Mouse (Mus musculus) liver, adult 2 months (tissue): ENCODE measurements at regions not wholly inside any gene's neighbourhood (a gene's known extent, or its start where the extent isn't known, plus 50 kb on each side); places are given as distances from the start of the nearest gene placed in this dataset.

Experiments used
- DNase-seq: peaks from one replicate; pipeline ENCODE4 v3.0.0-alpha.2; 2011; ENCODE audit warnings: low read depth, low spot score; ENCODE audit errors: extremely low read depth
- H3K27ac ChIP-seq: fragments of 200-500 bp; replicated peaks from 2 replicates; pipeline ENCODE4 v1.5.1; 2012; ENCODE audit warnings: low read depth, mild to moderate bottlenecking, control low read depth, inconsistent platforms, low read length; ENCODE audit not compliant: insufficient read depth
- H3K27me3 ChIP-seq: fragments of 200-500 bp; 2 replicates; pipeline ENCODE4 v1.6.1; 2012; ENCODE audit warnings: mild to moderate bottlenecking, moderate library complexity, low read length, inconsistent platforms; ENCODE audit not compliant: control insufficient read depth, insufficient read depth
- H3K36me3 ChIP-seq: fragments of 200-500 bp; 2 replicates; pipeline ENCODE4 v1.6.1; 2012; ENCODE audit warnings: low read length, inconsistent platforms; ENCODE audit not compliant: control insufficient read depth, insufficient read depth
- H3K4me1 ChIP-seq: fragments of 200-500 bp; 2 replicates; pipeline ENCODE4 v1.6.1; 2011; ENCODE audit warnings: low read length; ENCODE audit not compliant: control insufficient read depth, insufficient read depth
- H3K4me3 ChIP-seq: fragments of 200-500 bp; 2 replicates; pipeline ENCODE4 v1.5.1; 2011; ENCODE audit warnings: low read depth, mild to moderate bottlenecking, control low read depth, low read length, moderate library complexity; ENCODE audit not compliant: insufficient read depth
- H3K79me2 ChIP-seq: fragments of 200-500 bp; 2 replicates; pipeline ENCODE4 v1.6.1; 2012; ENCODE audit warnings: inconsistent platforms, mild to moderate bottlenecking, low read length, moderate library complexity; ENCODE audit not compliant: control insufficient read depth, insufficient read depth
- H3K9ac ChIP-seq: fragments of 200-500 bp; 2 replicates; pipeline ENCODE4 v1.6.1; 2012; ENCODE audit warnings: low read depth, mild to moderate bottlenecking, control low read depth, inconsistent platforms, low read length
- CTCF ChIP-seq: fragments of 200-500 bp; IDR thresholded peaks from 2 replicates; pipeline ENCODE4 v1.5.1; 2011; ENCODE audit warnings: low read depth, low read length, control low read depth
- POLR2A ChIP-seq: fragments of 200-500 bp; IDR thresholded peaks from 2 replicates; pipeline ENCODE4 v1.6.1; 2011; ENCODE audit warnings: low read length, control low read depth; ENCODE audit not compliant: insufficient read depth; ENCODE audit errors: extremely low read depth
- WGBS: fragments of 180-500 bp; shearing (Covaris S2); methylation state at CpG from one replicate; pipeline ENCODE4 v1.1.7; 2018; 5-methylcytosine and 5-hydroxymethylcytosine counted together

DNA sequence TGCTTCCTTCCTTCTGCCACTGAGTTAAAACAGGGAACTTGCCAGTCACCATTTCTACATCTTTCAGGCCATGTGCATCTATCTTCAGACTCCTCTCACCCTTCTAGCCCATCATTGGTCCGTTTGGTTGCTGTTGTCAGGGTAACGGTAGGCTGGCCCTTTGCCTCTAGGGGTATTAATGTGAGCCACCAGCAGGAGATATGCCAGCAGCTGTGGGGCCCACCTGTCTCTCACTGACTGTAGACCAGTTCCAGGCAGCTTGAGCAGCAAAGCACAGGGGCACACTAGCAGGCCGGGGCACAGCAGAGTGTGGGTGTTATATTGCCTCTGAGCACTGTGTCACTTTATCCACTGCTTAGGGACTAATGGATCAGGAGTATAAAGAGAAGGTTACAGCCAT is 91.3 kb downstream of the Cdc7 start:
- 78% methylated on average over 3 of the region's 3 CpGs for WGBS
- H3K27me3 ChIP-seq, result no peaks in the 10 kb centered on the region
- no peaks in the 10 kb centered on the region for H3K36me3 ChIP-seq
- no peak overlapping the region for H3K27ac ChIP-seq
- no peak overlapping the region for H3K4me3 ChIP-seq
- TF ChIP-seq POLR2A (no peak), CTCF (no peak)
- H3K4me1 ChIP-seq, result no peaks in the 10 kb centered on the region
- no peaks in the 10 kb centered on the region for H3K79me2 ChIP-seq
- no peak overlapping the region for H3K9ac ChIP-seq
- DNase-seq, result no peak
